Mouse (Mus musculus) midbrain, embryonic 15.5 days (tissue): ENCODE measurements around the gene Gm21834. TPM values are rescaled to one million over a fixed set of nuclear protein-coding genes. Genes with fewer than 3 reads are reported as not detected.

ENCODE experiments used
- ATAC-seq: fragments of 200-750 bp; cut with Nextera tagmentation; replicated peaks from 2 replicates; pipeline ENCODE4 v1.8.0; 2017; ENCODE audit warnings: moderate TSS enrichment
- H3K27ac ChIP-seq: fragments of 300-500 bp; sonication (generic); 2 replicates; pipeline ENCODE4 v1.5.1; 2015; ENCODE audit warnings: mild to moderate bottlenecking, inconsistent platforms
- H3K27me3 ChIP-seq: fragments of 300-500 bp; sonication (generic); replicated peaks from 2 replicates; pipeline ENCODE4 v1.6.1; 2015; ENCODE audit warnings: inconsistent platforms
- H3K36me3 ChIP-seq: fragments of 300-500 bp; sonication (generic); replicated peaks from 2 replicates; pipeline ENCODE4 v1.6.1; 2015; ENCODE audit warnings: inconsistent platforms
- H3K4me1 ChIP-seq: fragments of 300-500 bp; sonication (generic); 2 replicates; pipeline ENCODE4 v1.6.1; 2015; ENCODE audit warnings: inconsistent platforms
- H3K4me2 ChIP-seq: fragments of 300-500 bp; sonication (generic); 2 replicates; pipeline ENCODE4 v1.6.1; 2015; ENCODE audit warnings: inconsistent platforms, mild to moderate bottlenecking, moderate library complexity
- H3K4me3 ChIP-seq: fragments of 300-500 bp; sonication (generic); 2 replicates; pipeline ENCODE4 v1.5.1; 2015; ENCODE audit warnings: mild to moderate bottlenecking, inconsistent platforms
- H3K9ac ChIP-seq: fragments of 300-500 bp; sonication (generic); 2 replicates; pipeline ENCODE4 v1.6.1; 2015; ENCODE audit warnings: mild to moderate bottlenecking, inconsistent platforms
- H3K9me3 ChIP-seq: fragments of 300-500 bp; sonication (generic); 2 replicates; pipeline ENCODE4 v1.6.1; 2016; ENCODE audit warnings: inconsistent platforms
- WGBS: fragments of 180-500 bp; shearing (Covaris S2); methylation state at CpG from one replicate; pipeline ENCODE4 v1.1.7; 2015; ENCODE audit warnings: mixed read lengths; 5-methylcytosine and 5-hydroxymethylcytosine counted together
- polyA plus RNA-seq: library from polyadenylated mRNA; unstranded; fragments of >200 nt; fragmentation: Nextera tagmentation; extraction: Ambion mirVana; gene quantifications from 2 replicates; pipeline ENCODE4 v1.2.1, GENCODE M21; 2015

Gene Gm21834
- not detected in 2 replicates for polyA plus RNA-seq

DNA sequence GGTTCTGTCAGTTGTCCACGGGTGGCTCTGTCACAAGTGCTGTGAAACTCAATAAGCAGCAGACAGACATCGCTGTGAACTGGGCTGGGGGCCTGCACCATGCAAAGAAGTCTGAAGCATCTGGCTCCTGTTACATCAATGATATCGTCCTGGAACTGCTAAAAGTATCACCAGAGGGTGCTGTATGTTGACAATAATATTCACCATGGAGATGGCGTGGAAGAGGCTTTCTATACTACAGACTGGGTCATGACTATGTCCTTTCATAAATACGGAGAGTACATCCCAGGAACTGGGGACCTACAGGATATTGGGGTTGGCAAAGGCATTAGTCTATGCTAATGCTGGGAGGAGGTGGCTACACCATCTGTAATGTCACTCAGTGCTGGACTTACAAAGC lies at the start of gene Gm21834:
Gm21834 (minus strand) TSS at position 101 of the 400 bp plus-strand sequence.
- no peak for ATAC-seq
- Histone ChIP-seq H3K9me3 (no peaks in the 10 kb centered on the region), H3K27ac (no peak within 1 kb of the TSS), H3K36me3 (no peaks in the 10 kb centered on the region), H3K4me3 (no peak within 1 kb of the TSS), H3K27me3 (no peaks in the 10 kb centered on the region), H3K4me1 (no peaks in the 10 kb centered on the region), H3K4me2 (no peak within 1 kb of the TSS), H3K9ac (no peak within 1 kb of the TSS)
- 92% methylated on average over 5 of the region's 5 CpGs for WGBS

GRCm38 (mm10) chr17:57788161-57788799 lies 46.3 kb upstream of the Gm21834 start:
- H3K4me1 ChIP-seq: no peaks in the 10 kb centered on the region
- no peak for ATAC-seq
- 78% methylated on average over 1 of the region's 1 CpGs for WGBS
- no peak overlapping the region for H3K27ac ChIP-seq
- no peaks in the 10 kb centered on the region for H3K27me3 ChIP-seq
- H3K9ac ChIP-seq: no peak overlapping the region
- peaks cover 3% of the 10 kb centered on the region; the same call in 1 of the 2 replicates for H3K9me3 ChIP-seq
- H3K4me2 ChIP-seq: no peak overlapping the region
- H3K4me3 ChIP-seq: no peak overlapping the region
- H3K36me3 ChIP-seq: no peaks in the 10 kb centered on the region

GRCm38 (mm10) chr17:57770904-57771303 lies 28.9 kb upstream of the Gm21834 start:
- Histone ChIP-seq H3K27ac (no peak overlapping the region), H3K4me2 (peak overlapping the region; percentile 54; the same call in 1 of the 2 replicates), H3K36me3 (no peaks in the 10 kb centered on the region), H3K4me1 (0 out of 2 replicates have a peak, but pooled peaks cover 6% of the 10 kb centered on the region), H3K9me3 (no peaks in the 10 kb centered on the region), H3K27me3 (no peaks in the 10 kb centered on the region), H3K9ac (no peak overlapping the region), H3K4me3 (peak overlapping the region; percentile 15)
- 12% methylated on average over 4 of the region's 4 CpGs for WGBS
- ATAC-seq: peak; percentile 83

- Histone ChIP-seq H3K9me3 (no peaks in the 10 kb centered on the region), H3K36me3 (no peaks in the 10 kb centered on the region), H3K4me1 (0 out of 2 replicates have a peak, but pooled peaks cover 6% of the 10 kb centered on the region), H3K4me2 (peak within 1 kb of the TSS; percentile 54), H3K9ac (peak within 1 kb of the TSS; percentile 29), H3K27me3 (no peaks in the 10 kb centered on the region), H3K27ac (no peak within 1 kb of the TSS), H3K4me3 (peak within 1 kb of the TSS; percentile 39)
- ATAC-seq: peak; percentile 94
- WGBS: 14% methylated on average over 26 of the region's 26 CpGs
These were observed 26.9 kb upstream of the Gm21834 start, which contains the start of gene Cntnap5c for GRCm38 (mm10) chr17:57768622-57769610. Cntnap5c (plus strand) TSS chr17:57769570.

DNA sequence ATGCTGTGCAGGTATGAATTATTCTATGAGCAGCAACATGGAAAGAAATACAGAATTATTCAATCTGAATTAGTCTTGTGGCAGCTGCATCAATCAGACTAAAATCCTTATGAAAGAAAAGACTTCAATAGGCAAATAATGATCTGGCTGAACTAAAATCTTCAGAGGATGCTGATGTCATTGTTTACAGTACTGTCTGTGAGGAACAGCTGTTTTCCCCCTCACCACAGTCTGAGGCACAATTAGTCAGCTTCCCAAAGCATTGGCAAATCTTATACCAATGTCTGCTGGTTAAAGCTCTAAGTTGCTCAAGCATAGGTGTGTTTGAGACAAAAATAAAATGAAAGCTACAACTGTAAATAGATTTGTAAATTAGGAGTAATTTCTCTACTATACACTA lies 25.3 kb upstream of the Gm21834 start:
- Histone ChIP-seq H3K4me1 (0 out of 2 replicates have a peak, but pooled peaks cover 6% of the 10 kb centered on the region), H3K9ac (no peak overlapping the region), H3K36me3 (no peaks in the 10 kb centered on the region), H3K27me3 (no peaks in the 10 kb centered on the region), H3K9me3 (no peaks in the 10 kb centered on the region), H3K4me2 (no peak overlapping the region), H3K27ac (no peak overlapping the region), H3K4me3 (no peak overlapping the region)
- ATAC-seq: no peak

DNA sequence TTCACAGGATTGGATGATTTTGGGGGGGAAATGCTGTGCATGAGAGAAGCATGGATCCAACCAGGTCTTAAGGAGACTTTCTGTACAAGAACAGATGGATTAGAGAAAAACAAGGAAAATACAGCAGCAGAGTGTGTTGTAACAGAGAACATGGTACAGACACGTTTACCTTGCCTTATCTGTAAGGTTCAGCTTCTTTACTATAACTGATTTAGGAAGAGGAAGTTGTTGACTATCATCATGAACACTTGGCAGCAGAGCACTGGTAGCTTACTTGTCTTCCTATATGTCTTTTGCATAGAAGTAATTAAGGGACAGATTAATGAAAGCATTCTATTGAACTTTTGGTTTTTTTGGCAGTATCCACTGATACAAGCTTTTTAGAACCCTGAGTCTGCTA lies 16.0 kb upstream of the Gm21834 start:
- no peak overlapping the region for H3K27ac ChIP-seq
- H3K4me3 ChIP-seq: no peak overlapping the region
- H3K4me1 ChIP-seq: no peaks in the 10 kb centered on the region
- H3K9ac ChIP-seq: no peak overlapping the region
- H3K36me3 ChIP-seq: no peaks in the 10 kb centered on the region
- ATAC-seq: no peak
- no peaks in the 10 kb centered on the region for H3K9me3 ChIP-seq
- 73% methylated on average over 1 of the region's 1 CpGs for WGBS
- H3K4me2 ChIP-seq: no peak overlapping the region
- no peaks in the 10 kb centered on the region for H3K27me3 ChIP-seq

DNA sequence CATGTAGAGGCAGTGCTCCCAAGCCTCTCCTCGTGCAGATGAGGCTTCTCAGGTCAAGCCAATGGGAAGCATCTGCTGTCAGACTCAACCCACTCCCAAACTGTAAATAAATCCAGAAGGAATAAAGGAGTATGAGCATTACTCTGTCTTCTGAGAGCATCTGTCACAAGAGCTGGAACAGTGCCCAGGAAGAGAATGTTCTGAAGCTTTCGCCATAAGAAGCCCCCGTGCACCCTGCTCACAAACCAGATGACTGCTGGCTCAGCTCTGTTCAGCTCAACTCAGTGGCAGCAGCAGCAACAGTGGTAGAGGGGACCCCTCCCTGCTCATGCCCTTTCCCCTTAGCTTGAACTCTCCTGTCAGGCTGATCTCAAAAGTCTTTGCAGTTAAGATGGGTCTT lies 47.2 kb downstream of the Gm21834 start:
- Histone ChIP-seq H3K9ac (no peak overlapping the region), H3K4me3 (no peak overlapping the region), H3K4me1 (no peaks in the 10 kb centered on the region), H3K4me2 (no peak overlapping the region), H3K27ac (no peak overlapping the region), H3K36me3 (no peaks in the 10 kb centered on the region), H3K9me3 (no peaks in the 10 kb centered on the region), H3K27me3 (no peaks in the 10 kb centered on the region)
- 64% methylated on average over 3 of the region's 3 CpGs for WGBS
- no peak for ATAC-seq

Other genes starting within 250 kb of the Gm21834 start
- not detected in 2 replicates for gene Vmn2r120, start 196.7 kb downstream of the Gm21834 start, polyA plus RNA-seq
- gene Cntnap5c, start 27.4 kb upstream of the Gm21834 start, polyA plus RNA-seq: 3.2 and 3.6 TPM in 2 replicates